Mouse (Mus musculus) c-Kit-positive CD71-negative TER-119-negative erythroid progenitor cells, embryonic 14.5 days (primary cell): ENCODE results near the gene Rrnad1.

ENCODE experiments used
- DNase-seq: peaks from one replicate; pipeline ENCODE4 v3.0.0-alpha.2; 2013; ENCODE audit warnings: low read depth

Gene Rrnad1

GRCm38 (mm10) chr3:87884708-87885251 lies 45.7 kb downstream of the Rrnad1 start:
- DNase-seq = no peak

DNA sequence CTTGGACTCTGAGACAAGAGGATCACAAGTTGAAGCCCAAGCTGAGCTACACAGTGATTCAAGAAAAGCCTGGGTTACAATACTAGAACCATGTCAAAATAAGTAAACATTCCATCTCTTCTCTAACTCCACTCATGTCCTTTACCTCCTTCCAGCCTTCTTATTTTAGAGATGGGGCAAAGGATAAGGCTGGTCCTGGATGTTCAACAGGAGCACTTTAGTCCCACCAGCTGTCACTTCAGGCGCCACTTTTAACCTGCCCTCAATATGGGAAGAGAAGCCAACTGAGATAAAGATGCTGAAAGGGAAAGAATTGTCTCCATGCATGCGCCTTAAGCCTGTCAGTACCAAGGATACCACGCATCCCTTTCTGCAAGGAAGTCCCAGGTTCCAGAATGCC lies 46.2 kb downstream of the Rrnad1 start:
- no peak for DNase-seq

DNA sequence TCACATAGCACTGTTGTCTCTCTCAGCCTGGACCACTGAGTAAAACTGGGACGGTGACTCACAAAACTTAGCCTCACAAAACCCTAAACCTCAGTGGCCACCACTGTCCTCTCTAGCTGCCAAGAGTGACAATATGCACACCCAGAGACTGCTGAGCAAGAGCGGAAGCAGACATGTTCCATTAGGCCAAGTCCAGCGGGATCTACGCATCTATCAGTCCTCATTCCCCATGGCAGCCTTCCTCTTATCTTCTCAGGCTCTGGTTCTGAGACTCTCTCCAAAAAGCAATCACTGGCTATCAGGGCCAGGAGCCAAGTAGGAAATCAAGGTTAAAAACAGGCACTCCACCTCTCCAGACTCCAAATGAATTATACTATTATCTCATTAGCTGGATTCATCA lies 52.8 kb downstream of the Rrnad1 start:
- DNase-seq = no peak
